Mouse (Mus musculus) limb, embryonic 14.5 days (tissue): Measurements from ENCODE around the gene Tnrc6b. TPM values are rescaled to one million over a fixed set of nuclear protein-coding genes. Genes with fewer than 3 reads are reported as not detected.
"Not testable (repeated sequence)": the region's sequence is repeated elsewhere in the genome, so short reads cannot be mapped to it uniquely, and the experiment has no call there.

ENCODE experiments used
- ATAC-seq: fragments of 200-750 bp; cut with Nextera tagmentation; 2 replicates; pipeline ENCODE4 v1.8.0; 2017; ENCODE audit warnings: low read depth, moderate number of reproducible peaks, moderate TSS enrichment; ENCODE audit not compliant: low FRiP score
- DNase-seq: peaks from one replicate; pipeline ENCODE4 v3.0.0-alpha.2; 2015; ENCODE audit warnings: low spot score
- H3K27ac ChIP-seq: fragments of 300-500 bp; sonication (generic); replicated peaks from 2 replicates; pipeline ENCODE4 v1.5.1; 2014; ENCODE audit warnings: low read depth, mild to moderate bottlenecking, low read length, moderate library complexity, mixed read lengths
- H3K27me3 ChIP-seq: fragments of 300-500 bp; sonication (generic); 2 replicates; pipeline ENCODE4 v1.6.1; 2014; ENCODE audit warnings: low read length, mixed read lengths; ENCODE audit not compliant: control insufficient read depth, insufficient read depth
- H3K36me3 ChIP-seq: fragments of 300-500 bp; sonication (generic); 2 replicates; pipeline ENCODE4 v1.6.1; 2014; ENCODE audit warnings: mild to moderate bottlenecking, low read length, moderate library complexity, mixed read lengths; ENCODE audit not compliant: control insufficient read depth, insufficient read depth
- H3K4me1 ChIP-seq: fragments of 300-500 bp; sonication (generic); 2 replicates; pipeline ENCODE4 v1.6.1; 2014; ENCODE audit warnings: antibody characterized with exemption, low read length, mixed read lengths; ENCODE audit not compliant: control insufficient read depth, insufficient read depth
- H3K4me2 ChIP-seq: fragments of 300-500 bp; sonication (generic); replicated peaks from 2 replicates; pipeline ENCODE4 v1.6.1; 2014; ENCODE audit warnings: low read depth, mild to moderate bottlenecking, low read length, moderate library complexity; ENCODE audit not compliant: severe bottlenecking
- H3K4me3 ChIP-seq: fragments of 300-500 bp; sonication (generic); replicated peaks from 2 replicates; pipeline ENCODE4 v1.5.1; 2014; ENCODE audit warnings: low read length
- H3K9ac ChIP-seq: fragments of 300-500 bp; sonication (generic); 2 replicates; pipeline ENCODE4 v1.6.1; 2014; ENCODE audit warnings: mild to moderate bottlenecking, low read depth, low read length, moderate library complexity; ENCODE audit not compliant: severe bottlenecking
- H3K9me3 ChIP-seq: fragments of 300-500 bp; sonication (generic); 2 replicates; pipeline ENCODE4 v1.6.1; 2016; ENCODE audit warnings: low read length; ENCODE audit not compliant: control insufficient read depth
- POLR2A ChIP-seq: fragments of 200-500 bp; IDR thresholded peaks from 2 replicates; pipeline ENCODE4 v1.8.0; 2012; ENCODE audit warnings: inconsistent platforms, mild to moderate bottlenecking, moderate library complexity, borderline replicate concordance; ENCODE audit not compliant: insufficient read depth, insufficient read length; ENCODE audit errors: extremely low read depth
- WGBS: fragments of 180-500 bp; shearing (Covaris S2); extraction: QIAGEN DNeasy Blood & Tissue Kit; methylation state at CpG from one replicate; pipeline ENCODE4 v1.1.7; 2014; 5-methylcytosine and 5-hydroxymethylcytosine counted together
- polyA plus RNA-seq, 2 experiments: library from polyadenylated mRNA; depleted of rRNA in 1 of 2; stranded (reverse) in 1 of 2; unstranded in 1 of 2; fragments of >200 nt; fragmentation: Nextera tagmentation in 1 of 2; extraction: Ambion mirVana in 1 of 2; gene quantifications; 2 replicates each; pipeline versions ENCODE4 v1.2.1 to v1.2.3; 2012 to 2014

Tnrc6b gene
- polyA plus RNA-seq, 2 experiments, result 12.5 to 15.8 TPM

DNA sequence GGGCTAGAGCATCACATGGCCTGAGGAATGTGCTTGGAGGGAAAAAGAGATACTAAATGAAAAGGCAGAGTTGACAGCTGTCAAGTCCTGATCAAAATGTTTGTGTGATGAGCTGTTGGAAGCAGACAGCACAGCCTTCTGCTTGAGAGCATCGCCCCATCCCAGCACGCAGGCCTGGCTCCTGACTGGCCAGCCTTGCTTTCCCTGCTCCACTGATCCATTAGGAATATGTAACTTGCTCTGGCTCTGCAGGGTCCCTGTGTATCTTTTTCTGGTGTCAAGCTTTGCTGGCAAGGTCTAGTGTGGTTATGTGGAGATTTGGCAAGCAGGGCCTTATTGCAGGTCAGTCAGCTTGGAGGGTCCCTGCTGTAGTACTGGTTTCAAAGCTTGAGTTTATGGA lies 148.3 kb downstream of the Tnrc6b start:
- H3K9me3 ChIP-seq, result no peaks in the 10 kb centered on the region
- no peak for TF ChIP-seq POLR2A
- ATAC-seq, result no peak
- no peak overlapping the region for H3K9ac ChIP-seq
- no peaks in the 10 kb centered on the region; the same call in 1 of the 2 replicates for H3K4me1 ChIP-seq
- 83% methylated on average over 2 of the region's 2 CpGs for WGBS
- H3K36me3 ChIP-seq, result peaks cover 9% of the 10 kb centered on the region; the same call in 1 of the 2 replicates
- H3K4me3 ChIP-seq, result no peak overlapping the region
- no peak overlapping the region for H3K27ac ChIP-seq
- DNase-seq, result no peak
- no peak overlapping the region for H3K4me2 ChIP-seq
- H3K27me3 ChIP-seq, result no peaks in the 10 kb centered on the region

DNA sequence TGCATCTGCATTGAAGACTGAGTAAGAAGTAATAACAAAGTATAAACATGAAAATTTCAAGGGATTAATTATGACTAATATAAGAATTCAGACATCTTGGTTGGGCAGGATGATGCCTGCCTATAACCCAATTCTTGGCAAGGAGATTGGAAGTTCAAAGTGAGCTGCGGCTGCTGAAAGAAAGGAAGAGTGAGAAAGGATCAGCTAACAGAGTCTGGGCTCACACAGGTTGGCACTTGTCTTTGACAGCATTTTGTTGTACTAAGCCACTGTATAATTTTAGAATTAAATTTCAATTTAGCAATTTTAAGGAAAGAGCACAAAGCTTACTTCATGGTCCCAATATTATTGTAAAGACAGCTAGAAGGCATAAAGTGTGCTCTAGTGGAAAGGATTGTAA lies 150.2 kb downstream of the Tnrc6b start:
- Histone ChIP-seq H3K36me3 (peaks cover 9% of the 10 kb centered on the region), H3K27me3 (no peaks in the 10 kb centered on the region), H3K9ac (no peak overlapping the region), H3K27ac (no peak overlapping the region), H3K9me3 (no peaks in the 10 kb centered on the region), H3K4me3 (no peak overlapping the region), H3K4me1 (no peaks in the 10 kb centered on the region; the same call in 1 of the 2 replicates), H3K4me2 (no peak overlapping the region)
- no peak for TF ChIP-seq POLR2A
- no peak for DNase-seq
- ATAC-seq, result no peak
- WGBS, result 85% methylated on average over 1 of the region's 1 CpGs

DNA sequence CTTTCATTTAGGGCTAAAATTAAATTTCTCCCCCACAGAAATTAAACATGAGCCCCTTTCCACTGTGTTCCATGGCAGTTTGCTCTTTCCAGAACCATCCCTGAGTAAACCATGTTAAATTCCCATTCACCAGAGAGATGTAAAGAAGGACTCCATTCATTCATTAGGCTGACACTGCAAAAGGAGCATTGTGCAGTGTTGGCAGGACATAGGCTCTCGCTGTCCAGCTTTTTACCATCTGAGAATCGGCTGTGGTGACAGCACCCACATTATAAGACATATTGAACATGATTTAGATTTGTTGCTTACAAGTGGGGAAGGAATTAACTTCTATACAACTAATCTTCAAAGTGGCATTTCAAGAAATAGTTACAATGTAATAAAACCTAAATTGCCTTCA lies 150.9 kb downstream of the Tnrc6b start:
- Histone ChIP-seq H3K27ac (no peak overlapping the region), H3K4me3 (no peak overlapping the region), H3K36me3 (peaks cover 9% of the 10 kb centered on the region), H3K27me3 (no peaks in the 10 kb centered on the region), H3K9ac (no peak overlapping the region), H3K4me2 (no peak overlapping the region), H3K4me1 (no peaks in the 10 kb centered on the region; the same call in 1 of the 2 replicates), H3K9me3 (no peaks in the 10 kb centered on the region)
- 64% methylated on average over 2 of the region's 2 CpGs for WGBS
- DNase-seq, result no peak
- no peak for ATAC-seq
- no peak for TF ChIP-seq POLR2A

DNA sequence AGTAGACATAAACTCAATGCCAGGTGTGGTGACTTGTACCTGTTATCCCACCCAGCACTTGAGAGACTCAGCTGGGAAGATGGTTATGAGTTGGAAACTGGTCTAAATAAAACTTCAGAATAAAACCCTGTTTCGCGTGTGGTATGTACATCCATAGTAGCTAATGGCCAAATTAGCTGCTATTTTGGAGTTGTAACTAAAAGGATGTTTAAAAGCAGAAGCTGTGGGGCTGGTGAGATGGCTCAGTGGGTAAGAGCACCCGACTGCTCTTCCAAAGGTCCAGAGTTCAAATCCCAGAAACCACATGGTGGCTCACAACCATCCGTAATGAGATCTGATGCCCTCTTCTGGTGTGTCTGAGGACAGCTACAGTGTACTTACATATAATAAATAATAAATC lies 157.5 kb downstream of the Tnrc6b start:
- not testable (repeated sequence) for H3K9me3 ChIP-seq, H3K4me1 ChIP-seq, DNase-seq, H3K36me3 ChIP-seq, H3K27me3 ChIP-seq, H3K4me2 ChIP-seq, ATAC-seq, H3K9ac ChIP-seq, H3K4me3 ChIP-seq, H3K27ac ChIP-seq
- 89% methylated on average over 4 of the region's 4 CpGs for WGBS

DNA sequence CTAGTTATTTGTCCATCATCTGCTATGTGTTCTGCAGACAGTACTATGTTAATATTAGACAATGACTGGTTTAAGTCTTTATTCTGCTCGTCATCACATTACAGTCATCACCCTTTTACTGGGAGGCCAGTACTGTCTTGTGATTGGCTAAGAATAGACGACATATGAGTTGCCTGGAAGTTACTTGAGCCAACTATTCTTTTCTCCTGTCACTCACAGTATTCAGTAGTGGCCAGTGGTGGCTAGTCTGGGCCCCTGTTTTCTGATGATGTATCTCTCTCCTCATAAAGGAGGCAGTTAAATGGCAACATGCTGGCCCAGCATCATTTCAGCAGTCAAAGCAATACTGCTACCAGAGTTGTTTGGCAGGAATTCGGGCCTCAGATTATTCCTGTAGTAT lies 163.6 kb downstream of the Tnrc6b start:
- Histone ChIP-seq H3K4me2 (no peak overlapping the region), H3K36me3 (peaks cover 29% of the 10 kb centered on the region), H3K9me3 (no peaks in the 10 kb centered on the region), H3K27ac (no peak overlapping the region), H3K4me3 (no peak overlapping the region), H3K9ac (no peak overlapping the region), H3K27me3 (no peaks in the 10 kb centered on the region), H3K4me1 (no peaks in the 10 kb centered on the region)
- no peak for TF ChIP-seq POLR2A
- DNase-seq (no peak), ATAC-seq (no peak)
- WGBS, result 78% methylated on average over 3 of the region's 3 CpGs

DNA sequence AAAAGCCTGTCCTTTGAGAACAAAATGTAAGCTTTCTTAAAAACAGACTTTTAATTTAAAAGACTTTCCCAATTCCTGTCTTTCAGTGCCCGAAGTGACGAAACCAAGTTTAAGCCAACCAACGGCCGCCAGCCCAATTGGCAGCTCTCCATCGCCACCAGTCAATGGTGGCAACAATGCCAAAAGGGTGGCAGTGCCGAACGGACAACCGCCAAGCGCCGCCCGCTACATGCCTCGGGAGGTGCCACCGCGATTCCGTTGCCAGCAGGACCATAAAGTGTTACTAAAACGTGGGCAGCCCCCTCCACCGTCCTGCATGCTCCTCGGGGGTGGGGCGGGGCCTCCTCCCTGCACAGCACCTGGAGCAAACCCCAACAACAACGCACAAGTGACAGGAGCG lies 165.1 kb downstream of the Tnrc6b start:
- Histone ChIP-seq H3K9me3 (no peaks in the 10 kb centered on the region), H3K27me3 (no peaks in the 10 kb centered on the region), H3K4me3 (no peak overlapping the region), H3K27ac (no peak overlapping the region), H3K36me3 (peaks cover 43% of the 10 kb centered on the region), H3K4me2 (no peak overlapping the region), H3K9ac (no peak overlapping the region), H3K4me1 (no peaks in the 10 kb centered on the region)
- TF ChIP-seq POLR2A, result no peak
- ATAC-seq (no peak), DNase-seq (no peak)
- WGBS, result 86% methylated on average over 21 of the region's 21 CpGs
